Mouse (Mus musculus) central nervous system, embryonic 14 days (tissue): Measurements from ENCODE around the gene Smcr8. TPM values are rescaled to one million over a fixed set of nuclear protein-coding genes. Genes with fewer than 3 reads are reported as not detected.

Experiments
- polyA plus RNA-seq: library from polyadenylated mRNA; depleted of rRNA; stranded (reverse); fragments of >200 nt; gene quantifications from 2 replicates; pipeline ENCODE4 v1.2.3, GENCODE M21; 2012; rRNA removed

Gene Smcr8
- polyA plus RNA-seq: 10.2 and 10.5 TPM in 2 replicates

DNA sequence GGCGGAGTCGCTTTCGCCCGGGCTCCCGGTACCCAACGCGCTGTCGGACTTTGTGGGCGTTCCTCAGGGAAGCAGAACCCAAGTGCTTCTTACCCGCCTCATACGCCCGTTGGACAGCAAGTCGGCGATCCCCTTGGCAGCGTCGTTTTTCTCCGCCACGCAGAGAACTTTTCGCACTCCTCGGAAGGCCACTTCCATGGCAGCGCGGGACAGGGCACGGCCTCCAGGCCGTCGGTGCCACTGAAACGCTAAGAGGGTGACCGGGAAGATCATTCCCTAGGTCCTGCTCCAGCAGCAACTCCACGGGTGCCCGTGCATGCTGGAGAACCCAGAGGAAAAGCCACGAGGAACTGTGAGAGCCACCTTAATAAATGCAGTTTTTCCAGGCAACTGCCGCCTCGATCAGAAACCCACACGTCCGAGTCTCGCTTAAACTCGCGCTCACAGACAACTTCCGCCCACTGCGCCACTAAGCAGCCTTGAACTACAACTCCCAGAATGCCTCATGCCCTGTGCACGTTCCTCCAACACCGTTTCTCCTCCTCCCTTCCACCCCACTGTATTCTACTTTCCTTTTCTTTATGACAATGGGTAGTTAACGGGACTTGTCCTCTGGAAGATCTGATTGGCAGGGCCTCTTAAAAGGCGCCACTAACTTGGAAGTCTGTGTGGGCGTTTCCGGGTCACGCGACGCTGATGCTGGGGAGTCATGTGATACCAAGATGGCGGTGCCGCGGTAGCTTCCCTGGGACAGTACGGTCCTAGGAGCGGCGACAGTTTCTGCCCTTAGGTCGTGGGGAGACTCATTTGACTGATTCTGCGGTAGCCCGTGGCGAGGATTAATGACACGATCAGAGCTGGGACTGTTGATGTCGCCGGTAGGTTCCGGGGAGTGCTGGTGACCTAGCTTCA, at the start of gene Smcr8, which contains the start of gene Top3a:
Gene Smcr8 (plus strand): TSS at position 696 of the 912 bp plus-strand sequence.
Gene Top3a (minus strand): TSS at position 537 of the 912 bp plus-strand sequence.

DNA sequence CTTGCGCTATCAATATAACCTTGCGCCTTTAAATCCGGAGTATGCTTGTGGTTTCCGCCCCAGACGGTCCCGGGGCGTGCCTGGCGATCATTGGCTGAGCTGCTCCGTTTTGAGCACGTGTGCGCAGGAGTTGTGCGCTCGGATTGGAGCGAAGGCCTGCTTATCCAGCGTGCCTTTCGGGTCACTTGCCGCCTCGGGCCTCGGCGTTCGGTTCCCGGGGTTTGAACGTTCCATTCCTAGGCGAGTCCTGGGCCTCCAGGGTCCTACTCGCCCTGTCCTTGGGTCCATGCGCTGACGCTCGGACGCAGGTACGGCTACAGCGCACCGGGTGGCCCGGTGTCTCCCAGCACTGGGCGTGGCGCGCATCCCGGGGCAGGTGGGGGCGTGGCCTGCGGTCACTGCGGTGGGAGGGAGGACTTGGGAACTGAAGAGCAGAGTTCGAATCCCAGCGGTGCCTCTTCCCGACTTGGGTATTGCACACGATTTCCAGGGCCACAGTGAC, 49.0 kb upstream of the Smcr8 start, which contains the start of gene Mief2:
Gene Mief2 (plus strand): TSS at position 139 of the 502 bp plus-strand sequence.

GRCm38 (mm10) chr11:60811618-60812017, 34.3 kb downstream of the Smcr8 start, which contains the start of gene Shmt1:
TSS of gene Shmt1 (minus strand) at chr11:60811718.

GRCm38 (mm10) chr11:60830433-60831052, 53.2 kb downstream of the Smcr8 start, which contains the start of gene Dhrs7b:
TSS of gene Dhrs7b (plus strand) at chr11:60830631.

Other genes with a start within 250 kb of the Smcr8 start
- gene Alkbh5, start 241.1 kb upstream of the Smcr8 start, polyA plus RNA-seq: 14.4 and 15.1 TPM in 2 replicates
- 106 and 126 TPM in 2 replicates for gene Llgl1, start 77.8 kb upstream of the Smcr8 start, polyA plus RNA-seq
- gene Flii, start 50.3 kb upstream of the Smcr8 start, polyA plus RNA-seq: 149 and 150 TPM in 2 replicates
- 22.6 and 23.9 TPM in 2 replicates for gene Mief2, start 49.1 kb upstream of the Smcr8 start, polyA plus RNA-seq
- 11.9 TPM in 2 replicates for gene Top3a, start 159 bp upstream of the Smcr8 start, polyA plus RNA-seq
- gene Shmt1, start 34.2 kb downstream of the Smcr8 start, polyA plus RNA-seq: 11.7 and 16.3 TPM in 2 replicates
- 15.2 and 15.9 TPM in 2 replicates for gene Dhrs7b, start 53.1 kb downstream of the Smcr8 start, polyA plus RNA-seq
- 73.6 and 80.0 TPM in 2 replicates for gene Tmem11, start 101.7 kb downstream of the Smcr8 start, polyA plus RNA-seq
- gene Natd1, start 137.2 kb downstream of the Smcr8 start, polyA plus RNA-seq: 37.1 and 43.4 TPM in 2 replicates
- gene Map2k3, start 154.5 kb downstream of the Smcr8 start, polyA plus RNA-seq: 13.1 and 17.1 TPM in 2 replicates
- gene Kcnj12, start 245.0 kb downstream of the Smcr8 start, polyA plus RNA-seq: 3.2 and 4.9 TPM in 2 replicates